Mouse (Mus musculus): ENCODE measurements around the gene Slit3. TPM values are rescaled to one million over a fixed set of nuclear protein-coding genes. Genes with fewer than 3 reads are reported as not detected.

Slit3 gene
- polyA plus RNA-seq, 1 experiment from 2014 or later, result 13.0 TPM

DNA sequence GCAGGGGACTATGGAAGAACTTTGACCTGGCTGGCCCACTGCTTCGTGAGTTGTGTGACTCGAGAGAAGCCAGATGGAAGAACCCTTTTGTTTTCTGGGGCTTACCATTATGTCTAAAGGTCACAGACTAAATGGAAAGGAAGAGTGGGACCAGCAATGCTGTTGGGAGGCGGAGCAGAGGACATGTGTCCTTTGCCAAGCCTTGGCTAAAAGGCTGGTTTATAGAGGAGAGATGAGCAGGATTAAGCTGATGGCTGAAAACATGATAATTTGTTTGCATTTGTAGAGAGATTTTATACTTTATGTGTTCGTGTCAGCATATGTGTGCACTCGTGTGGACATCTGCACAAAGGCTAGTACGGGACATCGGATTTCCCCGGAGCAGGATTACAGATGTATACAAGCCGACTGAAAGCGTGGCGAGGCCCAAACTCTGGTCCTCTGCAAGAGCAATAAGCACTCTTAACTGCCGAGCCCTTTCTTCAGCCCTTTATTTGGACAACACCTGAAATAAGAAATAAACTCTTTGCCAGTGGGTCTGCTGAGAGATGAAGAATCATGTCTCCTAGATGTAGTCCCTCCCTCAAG lies 197.5 kb downstream of the Slit3 start:
- Histone ChIP-seq H3K27ac (replicated peaks) (no peak overlapping the region), H3K4me2 (no peak overlapping the region), H3K4me3 (no peak overlapping the region), H3K9me3 (no peaks in the 10 kb centered on the region), H3K27me3 (no peaks in the 10 kb centered on the region), H3K36me3 (no peaks in the 10 kb centered on the region), H3K9ac (no peak overlapping the region), H3K4me1 (replicated peaks) (0 out of 2 replicates have a peak, but pooled peaks cover 5% of the 10 kb centered on the region)
- no peak for ATAC-seq (ENCODE audit: low FRiP score, low read depth)
- 76% methylated on average over 12 of the region's 12 CpGs for WGBS

DNA sequence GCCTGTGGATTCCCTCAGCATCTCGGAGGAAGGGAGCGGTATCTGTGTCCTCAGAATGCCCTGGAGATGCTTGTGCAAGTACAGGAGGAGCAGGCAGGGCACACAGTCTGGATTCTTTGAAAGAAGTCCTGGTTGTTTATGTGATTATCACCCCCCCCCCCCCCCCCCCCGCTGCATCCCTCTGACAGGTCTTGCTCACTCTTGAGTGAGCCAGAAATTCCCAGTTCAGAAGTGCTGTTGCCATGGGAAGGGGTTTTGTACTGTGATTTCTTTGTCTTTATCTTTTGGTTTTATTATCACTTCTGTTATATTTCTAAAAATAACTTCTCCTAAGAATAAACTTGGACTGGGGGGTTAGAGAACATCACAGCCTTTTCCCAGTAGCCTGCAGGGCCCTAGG lies 199.5 kb downstream of the Slit3 start:
- no peak overlapping the region for H3K27ac ChIP-seq (replicated peaks)
- H3K4me1 ChIP-seq (replicated peaks), result 0 out of 2 replicates have a peak, but pooled peaks cover 5% of the 10 kb centered on the region
- no peaks in the 10 kb centered on the region for H3K36me3 ChIP-seq
- no peak overlapping the region for H3K4me2 ChIP-seq
- ATAC-seq (ENCODE audit: low FRiP score, low read depth), result no peak
- no peaks in the 10 kb centered on the region for H3K9me3 ChIP-seq
- WGBS, result 81% methylated on average over 3 of the region's 3 CpGs
- H3K9ac ChIP-seq, result no peak overlapping the region
- H3K4me3 ChIP-seq, result no peak overlapping the region
- no peaks in the 10 kb centered on the region; the same call in 1 of the 2 replicates for H3K27me3 ChIP-seq

DNA sequence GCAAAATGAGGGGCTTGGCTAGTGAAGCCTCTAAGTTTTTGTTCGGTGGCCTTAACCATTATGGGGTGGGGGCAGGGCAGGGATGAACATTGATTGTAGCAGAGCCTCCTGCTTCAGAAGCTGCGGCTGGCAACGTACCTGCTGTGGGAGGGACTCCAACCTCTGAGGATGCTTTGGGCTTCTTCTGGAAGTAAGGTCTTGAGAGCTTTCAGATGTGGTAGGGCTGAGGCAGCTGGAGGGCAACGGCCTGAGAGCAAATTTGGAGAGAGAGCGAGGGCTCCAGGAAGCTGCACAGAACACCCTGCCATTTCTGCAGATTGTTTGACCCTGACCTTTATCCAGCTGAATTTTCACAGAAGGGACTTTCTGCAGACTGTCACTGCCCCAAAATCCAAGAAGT lies 203.4 kb downstream of the Slit3 start:
- Histone ChIP-seq H3K4me3 (no peak overlapping the region), H3K9ac (no peak overlapping the region), H3K9me3 (no peaks in the 10 kb centered on the region), H3K4me2 (no peak overlapping the region), H3K36me3 (no peaks in the 10 kb centered on the region), H3K27me3 (peaks cover 3% of the 10 kb centered on the region; the same call in 1 of the 2 replicates), H3K27ac (replicated peaks) (no peak overlapping the region), H3K4me1 (replicated peaks) (peaks cover 5% of the 10 kb centered on the region)
- 70% methylated on average over 5 of the region's 5 CpGs for WGBS
- no peak for ATAC-seq (ENCODE audit: low FRiP score, low read depth)

GRCm38 (mm10) chr11:35325131-35325995 lies 204.3 kb downstream of the Slit3 start:
- Histone ChIP-seq H3K4me1 (replicated peaks) (peaks cover 5% of the 10 kb centered on the region), H3K27me3 (peaks cover 3% of the 10 kb centered on the region; the same call in 1 of the 2 replicates), H3K4me3 (no peak overlapping the region), H3K4me2 (no peak overlapping the region), H3K36me3 (no peaks in the 10 kb centered on the region), H3K27ac (replicated peaks) (no peak overlapping the region), H3K9me3 (no peaks in the 10 kb centered on the region), H3K9ac (no peak overlapping the region)
- WGBS, result 55% methylated on average over 10 of the region's 10 CpGs
- no peak for ATAC-seq (ENCODE audit: low FRiP score, low read depth)

GRCm38 (mm10) chr11:35326346-35326745 lies 205.3 kb downstream of the Slit3 start:
- WGBS, result 9% methylated on average over 3 of the region's 3 CpGs

GRCm38 (mm10) chr11:35327899-35328298 lies 206.9 kb downstream of the Slit3 start:
- Histone ChIP-seq H3K27ac (replicated peaks) (no peak overlapping the region), H3K36me3 (no peaks in the 10 kb centered on the region), H3K27me3 (peaks cover 3% of the 10 kb centered on the region; the same call in 1 of the 2 replicates), H3K4me2 (no peak overlapping the region), H3K9ac (no peak overlapping the region), H3K4me3 (no peak overlapping the region), H3K4me1 (replicated peaks) (peaks cover 5% of the 10 kb centered on the region), H3K9me3 (no peaks in the 10 kb centered on the region)
- ATAC-seq (ENCODE audit: low FRiP score, low read depth), result no peak
- 63% methylated on average over 1 of the region's 1 CpGs for WGBS

More at GRCm38 (mm10) chr11:35326346-35326745, 205.3 kb downstream of the Slit3 start:
- ATAC-seq (ENCODE audit: low FRiP score, low read depth), result no peak
- H3K4me3 ChIP-seq, result no peak overlapping the region
- peaks cover 3% of the 10 kb centered on the region; the same call in 1 of the 2 replicates for H3K27me3 ChIP-seq
- peaks cover 5% of the 10 kb centered on the region for H3K4me1 ChIP-seq (replicated peaks)
- H3K36me3 ChIP-seq, result no peaks in the 10 kb centered on the region
- no peak overlapping the region for H3K4me2 ChIP-seq
- no peaks in the 10 kb centered on the region for H3K9me3 ChIP-seq
- no peak overlapping the region for H3K27ac ChIP-seq (replicated peaks)
- H3K9ac ChIP-seq, result no peak overlapping the region

DNA sequence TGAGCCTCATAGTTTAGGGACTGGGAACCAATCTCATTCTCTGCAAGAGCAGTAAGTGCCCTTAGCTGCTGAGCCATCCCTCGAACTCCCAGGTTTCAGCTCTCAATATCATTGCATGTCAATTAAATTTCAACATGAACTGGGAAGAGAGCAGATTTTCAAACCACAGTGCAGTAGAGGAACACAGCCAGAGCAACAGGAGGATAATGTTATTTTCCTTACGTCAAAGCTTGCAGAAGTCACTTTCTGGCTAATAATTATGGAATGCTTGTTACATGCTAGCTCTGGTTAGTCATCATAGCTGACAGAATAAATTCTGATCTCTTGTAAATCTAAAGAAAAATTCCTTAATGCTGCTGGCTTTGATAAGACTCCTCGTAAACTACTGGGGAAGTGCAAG lies 210.5 kb downstream of the Slit3 start:
- no peaks in the 10 kb centered on the region for H3K9me3 ChIP-seq
- no peak overlapping the region for H3K4me2 ChIP-seq
- H3K27me3 ChIP-seq, result no peaks in the 10 kb centered on the region; the same call in 1 of the 2 replicates
- H3K9ac ChIP-seq, result no peak overlapping the region
- H3K27ac ChIP-seq (replicated peaks), result no peak overlapping the region
- no peak overlapping the region for H3K4me3 ChIP-seq
- H3K36me3 ChIP-seq, result no peaks in the 10 kb centered on the region
- no peak for ATAC-seq (ENCODE audit: low FRiP score, low read depth)
- WGBS, result 87% methylated on average over 3 of the region's 3 CpGs
- H3K4me1 ChIP-seq (replicated peaks), result no peaks in the 10 kb centered on the region

GRCm38 (mm10) chr11:35336558-35336957 lies 215.5 kb downstream of the Slit3 start:
- H3K9me3 ChIP-seq, result no peaks in the 10 kb centered on the region
- H3K36me3 ChIP-seq, result no peaks in the 10 kb centered on the region
- no peak for ATAC-seq (ENCODE audit: low FRiP score, low read depth)
- H3K4me2 ChIP-seq, result no peak overlapping the region
- WGBS, result 81% methylated on average over 8 of the region's 8 CpGs
- H3K27me3 ChIP-seq, result no peaks in the 10 kb centered on the region
- H3K4me1 ChIP-seq (replicated peaks), result peaks cover 11% of the 10 kb centered on the region; the same call in 1 of the 2 replicates
- no peak overlapping the region for H3K4me3 ChIP-seq
- H3K27ac ChIP-seq (replicated peaks), result no peak overlapping the region
- no peak overlapping the region for H3K9ac ChIP-seq

DNA sequence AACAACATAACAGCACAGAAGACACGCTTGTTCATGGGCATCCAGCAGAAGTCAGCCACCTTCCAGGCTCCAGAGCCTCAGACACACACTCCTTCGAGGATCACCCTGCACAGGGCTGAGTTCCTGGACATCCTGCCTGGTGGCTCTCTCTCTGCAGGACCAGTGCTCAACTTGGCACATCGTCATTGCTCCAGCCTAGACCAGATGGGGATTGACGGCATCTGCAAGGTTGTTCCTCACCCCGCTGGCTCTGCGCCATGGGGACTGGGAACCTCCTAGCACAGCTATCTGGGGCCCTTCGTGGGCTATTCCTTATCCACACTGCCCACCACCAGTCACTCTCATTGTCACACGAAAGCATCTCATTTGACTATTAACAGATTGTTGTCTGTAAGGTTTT lies 216.5 kb downstream of the Slit3 start:
- WGBS, result 62% methylated on average over 8 of the region's 8 CpGs
- H3K27me3 ChIP-seq, result no peaks in the 10 kb centered on the region
- no peak overlapping the region for H3K27ac ChIP-seq (replicated peaks)

DNA sequence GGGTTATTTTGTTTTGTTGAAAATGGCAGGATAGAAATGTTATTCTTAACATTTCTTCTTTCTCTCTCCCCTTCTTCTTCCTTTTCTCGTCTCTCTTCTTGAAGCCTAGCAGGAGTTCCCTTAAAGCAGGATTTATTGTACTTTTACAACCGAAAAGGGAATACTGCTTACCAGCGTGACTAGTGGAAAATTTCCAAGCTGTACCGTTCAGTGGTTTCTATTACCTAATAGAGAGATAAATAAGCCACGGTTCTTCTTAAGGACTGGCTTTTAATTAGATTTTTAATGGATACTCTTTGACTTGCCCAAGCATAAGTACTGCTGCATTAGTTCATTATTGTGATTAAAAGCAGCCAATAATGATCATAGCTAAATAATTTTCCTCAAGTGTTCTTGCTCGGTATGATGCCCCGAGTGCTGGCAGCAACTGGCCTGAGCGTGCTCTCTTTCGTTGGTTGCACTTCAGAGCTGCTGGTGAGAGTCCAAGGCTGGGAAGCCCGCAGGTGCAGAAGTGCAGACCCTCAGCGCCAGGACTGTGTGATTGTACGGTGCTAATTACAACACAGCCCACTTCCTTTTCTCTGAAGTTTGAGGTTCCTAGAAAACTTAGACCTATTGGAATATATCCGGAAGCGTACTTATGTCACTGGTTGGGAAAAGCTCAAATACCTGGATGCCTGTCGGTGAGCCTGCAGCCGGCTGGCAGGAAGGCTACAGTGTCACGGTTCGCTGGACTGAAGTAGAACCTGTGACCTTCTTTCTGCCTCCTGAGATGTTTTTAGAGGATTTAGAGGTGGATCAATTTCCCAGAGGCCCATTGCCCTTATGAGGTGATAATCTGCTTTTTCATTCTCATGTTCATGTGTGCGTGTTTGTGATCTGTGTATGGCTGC lies 217.1 kb downstream of the Slit3 start:
- 0 out of 2 replicates have a peak, but pooled peaks have one; percentile 30 for ATAC-seq (ENCODE audit: low FRiP score, low read depth)
- no peak overlapping the region for H3K4me3 ChIP-seq
- no peaks in the 10 kb centered on the region for H3K36me3 ChIP-seq
- H3K4me2 ChIP-seq, result no peak overlapping the region
- H3K27ac ChIP-seq (replicated peaks), result no peak overlapping the region
- H3K9me3 ChIP-seq, result no peaks in the 10 kb centered on the region
- no peaks in the 10 kb centered on the region for H3K27me3 ChIP-seq
- peaks cover 11% of the 10 kb centered on the region; the same call in 1 of the 2 replicates for H3K4me1 ChIP-seq (replicated peaks)
- 63% methylated on average over 19 of the region's 19 CpGs for WGBS
- no peak overlapping the region for H3K9ac ChIP-seq

More for the DNA sequence above, 216.5 kb downstream of the Slit3 start:
- Histone ChIP-seq H3K4me2 (no peak overlapping the region), H3K4me3 (no peak overlapping the region), H3K9me3 (no peaks in the 10 kb centered on the region), H3K4me1 (replicated peaks) (peaks cover 11% of the 10 kb centered on the region; the same call in 1 of the 2 replicates), H3K9ac (no peak overlapping the region), H3K36me3 (no peaks in the 10 kb centered on the region)
- no peak for ATAC-seq (ENCODE audit: low FRiP score, low read depth)

DNA sequence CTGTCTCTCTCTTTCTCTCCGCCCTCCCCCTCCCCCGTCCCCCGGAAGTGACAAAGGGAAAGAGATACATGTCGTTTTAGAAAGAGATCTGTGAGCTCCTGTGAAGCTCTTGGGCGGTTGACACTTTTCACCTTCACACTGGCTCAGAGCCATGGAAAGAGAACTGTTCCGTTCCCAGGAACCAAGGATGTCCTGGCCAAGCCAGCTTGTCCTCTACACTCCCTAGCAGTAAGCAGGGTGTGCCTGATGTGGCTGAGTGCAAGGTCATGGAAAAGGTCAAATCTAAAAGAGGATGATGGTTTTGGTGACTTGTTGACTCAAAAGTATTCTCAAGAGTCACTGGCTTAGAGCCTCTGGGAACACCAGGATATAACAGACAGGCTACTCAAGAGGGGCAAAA lies 219.7 kb downstream of the Slit3 start:
- no peaks in the 10 kb centered on the region for H3K36me3 ChIP-seq
- H3K27me3 ChIP-seq, result no peaks in the 10 kb centered on the region
- H3K4me3 ChIP-seq, result no peak overlapping the region
- peaks cover 11% of the 10 kb centered on the region; the same call in 1 of the 2 replicates for H3K4me1 ChIP-seq (replicated peaks)
- no peaks in the 10 kb centered on the region for H3K9me3 ChIP-seq
- H3K9ac ChIP-seq, result no peak overlapping the region
- H3K4me2 ChIP-seq, result no peak overlapping the region
- WGBS, result 75% methylated on average over 6 of the region's 6 CpGs
- no peak for ATAC-seq (ENCODE audit: low FRiP score, low read depth)
- H3K27ac ChIP-seq (replicated peaks), result no peak overlapping the region
